ENCODE assay signal across 15 mouse cellular contexts in the genomic region with DNA sequence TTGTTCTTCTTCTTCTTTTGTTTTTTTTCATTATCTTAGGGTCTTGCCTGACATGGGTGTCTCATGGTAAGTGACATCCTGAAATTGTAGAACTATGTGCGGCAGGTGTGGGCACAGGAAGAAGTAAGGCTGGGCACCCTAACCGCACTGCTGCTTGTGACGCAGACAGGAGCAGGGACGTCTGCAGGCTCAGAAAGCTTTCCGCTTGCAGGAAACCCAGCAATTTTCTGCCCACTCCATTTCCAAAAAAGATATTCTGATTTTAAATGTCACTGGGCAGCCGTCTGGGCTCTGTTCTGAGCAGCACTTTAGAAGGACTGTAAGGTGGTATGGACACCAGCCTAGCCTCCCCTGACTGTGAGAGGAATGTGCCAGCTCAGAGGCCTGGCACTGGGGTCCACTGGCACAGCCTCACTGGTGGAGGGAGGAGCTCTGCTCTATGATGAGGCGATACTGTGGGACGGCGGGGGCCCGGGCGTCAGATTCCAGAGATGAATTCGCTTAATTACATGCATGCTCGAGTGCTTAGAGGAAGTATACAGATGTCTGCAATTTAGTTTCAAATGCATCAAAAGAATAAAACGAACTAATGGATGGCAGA.
DNase-seq lines count a peak whose midpoint lies in the region; ATAC-seq and TF ChIP-seq lines count a peak whose summit lies in the region.
"Had no signal": no experiment of that assay in that cellular context is flagged by ENCODE, and none has a peak within 500 bp of the region (broad histone marks: within the 10 kb centered on the region; RNA-seq: fewer than 3 reads in every experiment).

No protein-coding gene starts in this region.

- 65% methylated on average over 14 of the region's 14 CpGs for WGBS in forebrain, embryonic 13.5 days
- WGBS in forebrain, embryonic 10.5 days = 93% methylated on average over 14 of the region's 14 CpGs
- 92% methylated on average over 14 of the region's 14 CpGs for WGBS in midbrain, embryonic 11.5 days
- 89% methylated on average over 14 of the region's 14 CpGs for WGBS in midbrain, embryonic 13.5 days
- WGBS in forebrain, postnatal 0 days = 44% methylated on average over 14 of the region's 14 CpGs
- WGBS in olfactory bulb, adult 2 months = 33% methylated on average over 14 of the region's 14 CpGs

- no peak for TF ChIP-seq CTCF in forebrain, postnatal 0 days (IDR thresholded peaks at IDR 0.05; ENCODE audit: low read depth)
- no peak for TF ChIP-seq CTCF in olfactory bulb, adult 2 months (IDR thresholded peaks at IDR 0.05; ENCODE audit: insufficient read depth, low read depth, low read length)

- H3K4me1 ChIP-seq in forebrain, embryonic 13.5 days = peaks cover 51% of the 10 kb centered on the region
- H3K4me1 ChIP-seq in forebrain, embryonic 10.5 days = peaks cover 12% of the 10 kb centered on the region; the same call in 1 of the 2 replicates
- H3K4me1 ChIP-seq in midbrain, embryonic 11.5 days (ENCODE audit: control insufficient read depth, insufficient read depth, low read length) = no peaks in the 10 kb centered on the region
- H3K4me1 ChIP-seq in midbrain, embryonic 13.5 days (replicated peaks) = peaks cover 10% of the 10 kb centered on the region
- H3K4me1 ChIP-seq in forebrain, postnatal 0 days (ENCODE audit: insufficient read depth) = no peaks in the 10 kb centered on the region
- H3K4me1 ChIP-seq in olfactory bulb, adult 2 months (ENCODE audit: control insufficient read depth, insufficient read depth, low read length) = peaks cover 31% of the 10 kb centered on the region
- H3K4me1 ChIP-seq: heart, embryonic 15.5 days; neural tube, embryonic 12.5 days had no signal

- no peak overlapping the region for H3K4me3 ChIP-seq in forebrain, embryonic 13.5 days
- H3K4me3 ChIP-seq in forebrain, embryonic 10.5 days = no peak overlapping the region
- no peak overlapping the region for H3K4me3 ChIP-seq in midbrain, embryonic 11.5 days (ENCODE audit: low read depth, low read length)
- H3K4me3 ChIP-seq in midbrain, embryonic 13.5 days (replicated peaks) = no peak overlapping the region
- no peak overlapping the region for H3K4me3 ChIP-seq in forebrain, postnatal 0 days (ENCODE audit: low read depth, low read length)
- no peak overlapping the region for H3K4me3 ChIP-seq in olfactory bulb, adult 2 months (ENCODE audit: insufficient read depth, low read depth, low read length)
- H3K4me3 ChIP-seq: heart, embryonic 15.5 days; neural tube, embryonic 12.5 days had no signal

- TF ChIP-seq POLR2A in olfactory bulb, adult 2 months (IDR thresholded peaks at IDR 0.05; ENCODE audit: insufficient read depth, low read depth, low read length) = no peak

- H3K36me3 ChIP-seq in forebrain, embryonic 13.5 days (ENCODE audit: poor library complexity, severe bottlenecking) = no peaks in the 10 kb centered on the region; the same call in 1 of the 2 replicates
- H3K36me3 ChIP-seq in forebrain, embryonic 10.5 days (replicated peaks) = peaks cover 38% of the 10 kb centered on the region
- H3K36me3 ChIP-seq in midbrain, embryonic 11.5 days (ENCODE audit: control insufficient read depth, insufficient read depth, low read length) = no peaks in the 10 kb centered on the region
- H3K36me3 ChIP-seq in midbrain, embryonic 13.5 days = no peaks in the 10 kb centered on the region
- 0 out of 2 replicates have a peak, but pooled peaks cover 3% of the 10 kb centered on the region for H3K36me3 ChIP-seq in forebrain, postnatal 0 days (ENCODE audit: insufficient read depth)
- H3K36me3 ChIP-seq: heart, embryonic 15.5 days; neural tube, embryonic 12.5 days had no signal

- H3K4me2 ChIP-seq in forebrain, embryonic 13.5 days = no peak overlapping the region
- no peak overlapping the region for H3K4me2 ChIP-seq in midbrain, embryonic 11.5 days
- H3K4me2 ChIP-seq in midbrain, embryonic 13.5 days (replicated peaks) = no peak overlapping the region
- H3K4me2 ChIP-seq in forebrain, postnatal 0 days (ENCODE audit: low read depth) = no peak overlapping the region
- H3K4me2 ChIP-seq: heart, embryonic 15.5 days; neural tube, embryonic 12.5 days had no signal

- H3K9me3 ChIP-seq in forebrain, embryonic 13.5 days (replicated peaks) = no peaks in the 10 kb centered on the region
- no peaks in the 10 kb centered on the region for H3K9me3 ChIP-seq in forebrain, embryonic 10.5 days
- no peaks in the 10 kb centered on the region for H3K9me3 ChIP-seq in midbrain, embryonic 11.5 days (ENCODE audit: control insufficient read depth, low read length)
- H3K9me3 ChIP-seq in midbrain, embryonic 13.5 days = no peaks in the 10 kb centered on the region
- H3K9me3 ChIP-seq in forebrain, postnatal 0 days (ENCODE audit: low read length) = no peaks in the 10 kb centered on the region
- H3K9me3 ChIP-seq: heart, embryonic 15.5 days; neural tube, embryonic 12.5 days had no signal

- DNase-seq in forebrain, embryonic 10.5 days (ENCODE audit: extremely low spot score, low spot score) = no peak
- peak; percentile 57 for DNase-seq in midbrain, embryonic 11.5 days (ENCODE audit: low spot score, missing footprints)
- DNase-seq in forebrain, postnatal 0 days = no peak
- no peak for DNase-seq in spleen, postnatal 14 days (ENCODE audit: low spot score in 2 of 2)
- no peak for DNase-seq in embryo, embryonic 11 days
- DNase-seq: adrenal gland, postnatal 10 days; cerebellum, adult 8-10 months; heart, adult 18-20 months; liver; liver, postnatal 0 days had no signal

- peak overlapping the region; percentile 12; the same call in 1 of the 2 replicates for H3K9ac ChIP-seq in forebrain, embryonic 13.5 days
- H3K9ac ChIP-seq in midbrain, embryonic 11.5 days (ENCODE audit: low read length) = no peak overlapping the region
- no peak overlapping the region for H3K9ac ChIP-seq in midbrain, embryonic 13.5 days (replicated peaks)
- H3K9ac ChIP-seq in forebrain, postnatal 0 days = no peak overlapping the region
- H3K9ac ChIP-seq: heart, embryonic 15.5 days; liver, postnatal 0 days; neural tube, embryonic 12.5 days had no signal

- peak overlapping the region; percentile 40 for H3K27ac ChIP-seq in forebrain, embryonic 13.5 days
- H3K27ac ChIP-seq in forebrain, embryonic 10.5 days = no peak overlapping the region
- H3K27ac ChIP-seq in midbrain, embryonic 11.5 days (ENCODE audit: low read depth, low read length) = no peak overlapping the region
- H3K27ac ChIP-seq in midbrain, embryonic 13.5 days = no peak overlapping the region
- 0 out of 2 replicates have a peak overlapping the region, but pooled peaks have one; percentile 9 for H3K27ac ChIP-seq in forebrain, postnatal 0 days (ENCODE audit: low read depth, low read length)
- H3K27ac ChIP-seq in olfactory bulb, adult 2 months (ENCODE audit: insufficient read depth, low read depth, low read length) = peak overlapping the region; percentile 85
- H3K27ac ChIP-seq: heart, embryonic 15.5 days; neural tube, embryonic 12.5 days had no signal

- H3K27me3 ChIP-seq in forebrain, embryonic 13.5 days = no peaks in the 10 kb centered on the region
- no peaks in the 10 kb centered on the region for H3K27me3 ChIP-seq in forebrain, embryonic 10.5 days (ENCODE audit: poor library complexity, severe bottlenecking)
- no peaks in the 10 kb centered on the region for H3K27me3 ChIP-seq in midbrain, embryonic 11.5 days (ENCODE audit: control insufficient read depth, insufficient read depth, low read length)
- no peaks in the 10 kb centered on the region for H3K27me3 ChIP-seq in midbrain, embryonic 13.5 days
- H3K27me3 ChIP-seq in forebrain, postnatal 0 days (ENCODE audit: insufficient read depth, low read length) = no peaks in the 10 kb centered on the region
- H3K27me3 ChIP-seq: heart, embryonic 15.5 days; neural tube, embryonic 12.5 days had no signal

- peak; percentile 55 for ATAC-seq in forebrain, embryonic 13.5 days
- ATAC-seq in midbrain, embryonic 11.5 days (ENCODE audit: low FRiP score) = no peak
- no peak for ATAC-seq in midbrain, embryonic 13.5 days
- ATAC-seq in forebrain, postnatal 0 days = peak; percentile 52
- ATAC-seq: liver, postnatal 0 days had no signal

Comparison
In these comparisons a context has a peak if more than half of its experiments do, and no peak if none do; other contexts are left out.
1. H3K27ac ChIP-seq: peak in forebrain, embryonic 13.5 days (single experiment), forebrain, postnatal 0 days (single experiment) and olfactory bulb, adult 2 months (single experiment); none in forebrain, embryonic 10.5 days (single experiment), midbrain, embryonic 11.5 days (single experiment) and midbrain, embryonic 13.5 days (single experiment).
2. ATAC-seq: peak in forebrain, embryonic 13.5 days (single experiment) and forebrain, postnatal 0 days (single experiment); none in midbrain, embryonic 11.5 days (single experiment) and midbrain, embryonic 13.5 days (single experiment).